Mouse (Mus musculus) c-Kit-positive CD71-positive TER-119-positive erythroid progenitor cells, embryonic 14.5 days (primary cell): ENCODE data around the gene Mrpl4.
"Not testable (repeated sequence)": the region's sequence is repeated elsewhere in the genome, so short reads cannot be mapped to it uniquely, and the experiment has no call there.

Source experiments
- DNase-seq: peaks from one replicate; pipeline ENCODE4 v3.0.0-alpha.2; 2013; ENCODE audit warnings: low spot score

Gene Mrpl4

GRCm38 (mm10) chr9:21041308-21041707 lies 38.8 kb downstream of the Mrpl4 start:
- DNase-seq = no peak

- DNase-seq = no peak
Measured at GRCm38 (mm10) chr9:21043563-21043962, 41.0 kb downstream of the Mrpl4 start.

- not testable (repeated sequence) for DNase-seq
Measured at GRCm38 (mm10) chr9:21044785-21045184, 42.2 kb downstream of the Mrpl4 start.

GRCm38 (mm10) chr9:21045235-21045634 lies 42.7 kb downstream of the Mrpl4 start:
- DNase-seq = no peak

GRCm38 (mm10) chr9:21051578-21051977 lies 49.0 kb downstream of the Mrpl4 start:
- no peak for DNase-seq
